In genomic region chr10:120420971-120421629, GRCm38 (mm10) we compare ENCODE assay signal across 10 mouse cellular contexts. TPM values are rescaled to one million over a fixed set of nuclear protein-coding genes. Genes with fewer than 3 reads are reported as not detected.
DNase-seq lines count a peak whose midpoint lies in the region; ATAC-seq lines count a peak whose summit lies in the region.
"Had no signal": no experiment of that assay in that cellular context is flagged by ENCODE, and none has a peak within 500 bp of the region (broad histone marks: within the 10 kb centered on the region; RNA-seq: fewer than 3 reads in every experiment).

No protein-coding gene starts in this region.

- 66% methylated on average over 15 of the region's 15 CpGs for WGBS in heart, embryonic 13.5 days
- 88% methylated on average over 15 of the region's 15 CpGs for WGBS in midbrain, embryonic 10.5 days
- WGBS in midbrain, embryonic 15.5 days: 91% methylated on average over 15 of the region's 15 CpGs
- WGBS in neural tube, embryonic 12.5 days: 24% methylated on average over 15 of the region's 15 CpGs

- no peak overlapping the region for H3K4me3 ChIP-seq in heart, embryonic 13.5 days
- no peak overlapping the region for H3K4me3 ChIP-seq in midbrain, embryonic 10.5 days
- H3K4me3 ChIP-seq in midbrain, embryonic 15.5 days: no peak overlapping the region
- H3K4me3 ChIP-seq in neural tube, embryonic 12.5 days: no peak overlapping the region

- H3K27ac ChIP-seq in heart, embryonic 13.5 days (replicated peaks): peak overlapping the region; percentile 92
- H3K27ac ChIP-seq in midbrain, embryonic 10.5 days (replicated peaks): peak overlapping the region; percentile 33; the same call in 1 of the 2 replicates
- no peak overlapping the region for H3K27ac ChIP-seq in midbrain, embryonic 15.5 days
- H3K27ac ChIP-seq in neural tube, embryonic 12.5 days: no peak overlapping the region
- H3K27ac ChIP-seq: liver, embryonic 14.5 days had no signal

- H3K27me3 ChIP-seq in heart, embryonic 13.5 days (replicated peaks): no peaks in the 10 kb centered on the region
- H3K27me3 ChIP-seq in midbrain, embryonic 10.5 days (ENCODE audit: low read depth, poor library complexity, severe bottlenecking): no peaks in the 10 kb centered on the region
- H3K27me3 ChIP-seq in midbrain, embryonic 15.5 days (replicated peaks): no peaks in the 10 kb centered on the region
- no peaks in the 10 kb centered on the region for H3K27me3 ChIP-seq in neural tube, embryonic 12.5 days (replicated peaks)

- H3K9ac ChIP-seq in heart, embryonic 13.5 days: no peak overlapping the region
- no peak overlapping the region for H3K9ac ChIP-seq in midbrain, embryonic 15.5 days
- H3K9ac ChIP-seq in neural tube, embryonic 12.5 days: no peak overlapping the region
- H3K9ac ChIP-seq: liver, embryonic 14.5 days had no signal

- intact Hi-C loops in heart, postnatal 25 days (cut with DNase I): no loop called here

- no peak for DNase-seq in heart, postnatal 25 days (ENCODE audit: low spot score)
- DNase-seq in midbrain, embryonic 10.5 days (ENCODE audit: low spot score): no peak
- peak; percentile 13 for DNase-seq in heart, postnatal 4 days
- DNase-seq in urinary bladder, postnatal 36 days (ENCODE audit: low spot score in 2 of 2): no peak
- DNase-seq in urinary bladder, postnatal 4 days (ENCODE audit: low spot score in 2 of 2): no peak
- DNase-seq: thymus, postnatal 4 days had no signal

- no peak for ATAC-seq in heart, embryonic 13.5 days (ENCODE audit: extremely low read depth, insufficient number of reproducible peaks, low FRiP score, low TSS enrichment)
- ATAC-seq in midbrain, embryonic 15.5 days (replicated peaks): no peak
- no peak for ATAC-seq in neural tube, embryonic 12.5 days (ENCODE audit: low FRiP score, low read depth)

- H3K36me3 ChIP-seq in heart, embryonic 13.5 days: no peaks in the 10 kb centered on the region
- H3K36me3 ChIP-seq in midbrain, embryonic 10.5 days: peaks cover 23% of the 10 kb centered on the region
- no peaks in the 10 kb centered on the region for H3K36me3 ChIP-seq in midbrain, embryonic 15.5 days (replicated peaks)
- no peaks in the 10 kb centered on the region for H3K36me3 ChIP-seq in neural tube, embryonic 12.5 days

- H3K9me3 ChIP-seq in heart, embryonic 13.5 days: no peaks in the 10 kb centered on the region
- H3K9me3 ChIP-seq in midbrain, embryonic 10.5 days (replicated peaks): no peaks in the 10 kb centered on the region
- H3K9me3 ChIP-seq in midbrain, embryonic 15.5 days: no peaks in the 10 kb centered on the region
- no peaks in the 10 kb centered on the region for H3K9me3 ChIP-seq in neural tube, embryonic 12.5 days

- peaks cover 86% of the 10 kb centered on the region for H3K4me1 ChIP-seq in heart, embryonic 13.5 days
- H3K4me1 ChIP-seq in midbrain, embryonic 10.5 days: peaks cover 85% of the 10 kb centered on the region
- H3K4me1 ChIP-seq in midbrain, embryonic 15.5 days: peaks cover 40% of the 10 kb centered on the region
- peaks cover 75% of the 10 kb centered on the region for H3K4me1 ChIP-seq in neural tube, embryonic 12.5 days

- peak overlapping the region; percentile 27; the same call in 1 of the 2 replicates for H3K4me2 ChIP-seq in heart, embryonic 13.5 days
- H3K4me2 ChIP-seq in midbrain, embryonic 15.5 days: no peak overlapping the region
- peak overlapping the region; percentile 16; the same call in 1 of the 2 replicates for H3K4me2 ChIP-seq in neural tube, embryonic 12.5 days (replicated peaks)

RNA-seq across cellular contexts. Expression of gene Hmga2, which starts 55.2 kb away (rescaled TPM):
- 11.3 and 12.4 TPM in 2 replicates for polyA plus RNA-seq in heart, embryonic 13.5 days (2015; fragmentation: Nextera tagmentation; extraction: Ambion mirVana)
- not detected for total RNA-seq in heart, postnatal 25 days (2021)
- polyA plus RNA-seq in midbrain, embryonic 10.5 days (2016; fragmentation: Nextera tagmentation; extraction: Ambion mirVana): 28.9 and 44.4 TPM in 2 replicates
- polyA plus RNA-seq in midbrain, embryonic 15.5 days (2015; fragmentation: Nextera tagmentation; extraction: Ambion mirVana): 1.0 and 1.1 TPM in 2 replicates
- total RNA-seq in heart, postnatal 4 days (2021): 1 to 10 TPM in 1 of 2 experiments, under 1 TPM in 1; 0.91 to 1.6 TPM
- polyA plus RNA-seq in neural tube, embryonic 12.5 days (2016; fragmentation: Nextera tagmentation; extraction: Ambion mirVana): 24.7 and 29.9 TPM in 2 replicates

Comparison
In these comparisons a context has a peak if more than half of its experiments do, and no peak if none do; other contexts are left out.
1. H3K27ac ChIP-seq: peak in heart, embryonic 13.5 days (single experiment) and midbrain, embryonic 10.5 days (single experiment); none in midbrain, embryonic 15.5 days (single experiment) and neural tube, embryonic 12.5 days (single experiment).